Mouse (Mus musculus): ENCODE results near the gene Stx19. TPM values are rescaled to one million over a fixed set of nuclear protein-coding genes. Genes with fewer than 3 reads are reported as not detected.

Stx19 gene
- polyA plus RNA-seq, 1 experiment from 2014 or later = 0.34 TPM

DNA sequence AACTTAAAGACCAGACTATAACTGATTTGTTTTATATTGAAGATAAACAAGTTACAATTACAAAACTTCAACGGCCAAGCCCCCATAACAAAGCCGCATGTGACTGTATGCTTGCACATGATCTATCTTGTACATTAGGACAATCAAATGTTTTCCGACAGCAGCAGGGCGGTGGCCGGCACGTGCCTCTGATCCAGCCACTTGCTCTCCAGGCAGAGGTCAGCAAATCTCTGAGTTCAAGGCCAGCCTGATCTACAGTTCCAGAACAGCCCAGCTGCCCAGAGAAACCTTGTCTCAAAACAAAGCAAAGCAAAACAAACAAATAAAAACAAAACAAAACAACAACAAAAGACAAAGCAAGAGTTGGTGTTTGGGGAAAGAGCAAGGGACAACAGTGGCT, 40.9 kb downstream of the Stx19 start:
- DNase-seq (ENCODE audit: low spot score) = no peak
- WGBS = 80% methylated on average over 6 of the region's 6 CpGs

DNA sequence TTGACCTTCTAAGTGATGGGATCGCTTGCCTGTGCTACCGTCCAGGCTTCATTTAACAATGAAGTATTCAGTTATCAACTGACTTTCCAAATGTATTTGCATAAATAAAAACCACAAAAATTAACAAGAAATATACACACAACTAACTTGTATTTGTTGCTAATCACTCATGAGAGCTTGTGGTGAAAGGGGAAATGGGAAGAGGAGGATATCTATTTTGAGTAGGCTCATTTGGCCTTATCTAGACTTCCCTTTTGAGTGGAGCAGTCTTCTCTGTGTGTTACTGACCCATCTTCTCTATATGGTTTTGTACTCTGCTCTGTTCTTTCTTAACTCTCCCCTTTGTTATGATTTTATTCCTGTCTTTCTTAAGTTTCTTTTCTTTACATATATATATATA, 41.8 kb downstream of the Stx19 start:
- Histone ChIP-seq H3K27me3 (ENCODE audit: low read depth, poor library complexity, severe bottlenecking) (no peaks in the 10 kb centered on the region), H3K4me1 (peaks cover 11% of the 10 kb centered on the region), H3K36me3 (no peaks in the 10 kb centered on the region), H3K27ac (no peak overlapping the region), H3K4me3 (no peak overlapping the region), H3K9me3 (replicated peaks) (no peaks in the 10 kb centered on the region)
- no peak for DNase-seq (ENCODE audit: low spot score)
- WGBS = 91% methylated on average over 2 of the region's 2 CpGs

More for the DNA sequence above, 40.9 kb downstream of the Stx19 start:
- Histone ChIP-seq H3K9me3 (replicated peaks) (no peaks in the 10 kb centered on the region), H3K36me3 (no peaks in the 10 kb centered on the region), H3K4me3 (no peak overlapping the region), H3K4me1 (peaks cover 11% of the 10 kb centered on the region), H3K27ac (no peak overlapping the region), H3K27me3 (ENCODE audit: low read depth, poor library complexity, severe bottlenecking) (no peaks in the 10 kb centered on the region)

DNA sequence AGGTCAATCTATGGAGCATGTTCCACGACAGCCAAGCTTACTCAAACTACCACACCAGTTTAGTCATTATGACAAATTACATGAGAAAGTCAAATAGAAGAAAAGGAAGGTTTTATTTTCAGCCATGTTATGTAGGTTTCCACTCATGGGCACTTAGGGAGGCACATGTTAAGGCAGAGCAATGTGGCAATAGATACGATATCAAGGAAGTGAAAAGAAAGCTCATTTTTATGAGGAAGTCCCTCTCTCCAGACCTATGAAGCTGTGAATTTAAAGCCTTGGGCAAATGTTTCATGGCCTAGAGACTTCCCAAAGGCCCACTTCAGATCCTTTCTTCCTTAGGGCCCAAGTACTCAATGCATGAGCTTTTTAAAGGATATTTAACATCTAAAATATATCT, 43.0 kb downstream of the Stx19 start:
- H3K9me3 ChIP-seq (replicated peaks) = no peaks in the 10 kb centered on the region
- H3K4me1 ChIP-seq = peaks cover 11% of the 10 kb centered on the region
- H3K27me3 ChIP-seq (ENCODE audit: low read depth, poor library complexity, severe bottlenecking) = no peaks in the 10 kb centered on the region
- H3K27ac ChIP-seq = no peak overlapping the region
- H3K4me3 ChIP-seq = no peak overlapping the region
- DNase-seq (ENCODE audit: low spot score) = no peak
- WGBS = 96% methylated on average over 2 of the region's 2 CpGs
- no peaks in the 10 kb centered on the region for H3K36me3 ChIP-seq

DNA sequence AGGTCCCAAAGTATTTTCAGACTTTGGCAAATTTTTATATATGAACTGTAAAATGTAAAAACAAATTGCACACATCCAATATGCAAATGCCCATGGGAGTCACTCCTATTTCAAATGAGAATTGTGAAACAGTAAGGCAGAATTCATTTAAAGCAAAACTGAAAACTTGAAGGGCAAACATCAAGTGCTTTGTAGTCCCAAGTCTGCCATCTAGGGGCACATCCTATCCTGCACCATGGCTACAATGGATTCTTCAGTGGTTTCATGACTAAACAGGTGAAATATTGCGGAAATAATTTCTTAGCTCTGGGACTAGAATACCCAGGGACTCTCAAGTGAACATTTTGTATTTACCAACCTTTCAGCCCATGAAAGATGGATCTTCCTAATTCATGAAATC, 43.5 kb downstream of the Stx19 start:
- H3K4me1 ChIP-seq = peaks cover 11% of the 10 kb centered on the region
- no peak overlapping the region for H3K4me3 ChIP-seq
- no peaks in the 10 kb centered on the region for H3K36me3 ChIP-seq
- DNase-seq (ENCODE audit: low spot score) = no peak
- H3K27me3 ChIP-seq (ENCODE audit: low read depth, poor library complexity, severe bottlenecking) = no peaks in the 10 kb centered on the region
- WGBS = 98% methylated on average over 1 of the region's 1 CpGs
- H3K27ac ChIP-seq = no peak overlapping the region
- H3K9me3 ChIP-seq (replicated peaks) = no peaks in the 10 kb centered on the region

DNA sequence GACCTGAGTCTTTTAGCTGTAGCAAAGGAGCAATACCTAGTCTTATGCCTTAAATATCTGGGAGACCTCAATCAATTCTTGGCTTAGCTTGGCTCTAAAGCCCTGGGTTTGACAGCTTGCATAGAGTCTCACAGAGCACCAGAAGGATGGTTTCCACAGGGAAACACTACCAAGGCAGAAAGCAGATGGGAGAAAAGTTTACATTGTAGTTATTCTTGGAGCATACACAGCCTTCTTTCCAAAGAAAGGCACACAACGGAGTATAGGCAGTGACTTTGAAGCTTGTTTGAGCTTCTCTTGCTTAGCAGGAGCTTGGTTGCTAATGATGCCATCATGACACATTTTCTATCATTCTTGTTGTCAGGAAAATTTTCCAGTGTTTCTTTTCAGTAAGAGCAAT, 45.7 kb downstream of the Stx19 start:
- no peaks in the 10 kb centered on the region for H3K9me3 ChIP-seq (replicated peaks)
- no peaks in the 10 kb centered on the region for H3K36me3 ChIP-seq
- H3K4me1 ChIP-seq = peaks cover 3% of the 10 kb centered on the region; the same call in 1 of the 2 replicates
- 93% methylated on average over 1 of the region's 1 CpGs for WGBS
- H3K27me3 ChIP-seq (ENCODE audit: low read depth, poor library complexity, severe bottlenecking) = no peaks in the 10 kb centered on the region
- H3K27ac ChIP-seq = no peak overlapping the region
- no peak for DNase-seq (ENCODE audit: low spot score)
- H3K4me3 ChIP-seq = no peak overlapping the region

DNA sequence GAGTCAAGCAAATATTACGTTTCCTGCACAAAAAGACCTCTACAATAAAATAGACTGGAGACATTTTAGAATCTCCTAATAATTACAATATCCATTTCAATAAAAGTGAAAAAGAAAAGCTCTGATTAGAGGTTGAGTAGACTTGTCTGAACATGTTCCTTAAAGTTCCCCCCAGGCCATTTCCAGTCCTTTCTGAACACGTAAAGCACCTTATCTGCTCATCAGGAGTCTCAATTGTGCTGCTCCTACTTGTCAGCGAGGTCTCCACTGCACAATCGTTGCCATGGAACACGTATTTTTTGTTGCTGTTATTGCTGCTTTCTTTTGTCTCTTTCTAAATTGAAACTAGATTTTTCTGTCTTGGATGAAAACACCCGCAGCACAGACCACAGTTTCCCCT, 47.0 kb downstream of the Stx19 start:
- Histone ChIP-seq H3K4me1 (no peaks in the 10 kb centered on the region), H3K27ac (no peak overlapping the region), H3K9me3 (replicated peaks) (no peaks in the 10 kb centered on the region), H3K27me3 (ENCODE audit: low read depth, poor library complexity, severe bottlenecking) (no peaks in the 10 kb centered on the region), H3K4me3 (no peak overlapping the region), H3K36me3 (no peaks in the 10 kb centered on the region)
- WGBS = 81% methylated on average over 6 of the region's 6 CpGs
- no peak for DNase-seq (ENCODE audit: low spot score)

DNA sequence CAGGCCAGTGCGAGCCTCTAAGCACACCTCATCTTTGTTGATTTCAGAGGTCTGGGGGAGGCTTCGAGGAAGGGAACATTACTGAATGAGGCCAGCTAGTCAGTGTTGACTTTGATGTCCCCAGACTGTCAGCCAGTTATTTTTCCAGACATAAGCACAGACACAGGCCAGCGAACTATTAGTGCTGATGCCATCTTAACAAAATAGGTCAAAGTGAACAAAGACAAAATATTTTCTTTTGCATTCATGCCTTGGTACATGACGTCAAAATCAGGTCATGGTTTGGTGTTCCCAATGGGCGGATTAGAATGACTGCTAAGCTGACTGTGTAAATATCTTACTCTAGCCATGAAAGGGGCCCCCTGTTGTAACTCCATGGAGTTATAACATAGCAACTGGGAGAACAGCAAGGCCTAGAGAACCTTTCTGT, 58.2 kb downstream of the Stx19 start:
- no peak for DNase-seq (ENCODE audit: low spot score)
- no peaks in the 10 kb centered on the region for H3K27me3 ChIP-seq (ENCODE audit: low read depth, poor library complexity, severe bottlenecking)
- no peaks in the 10 kb centered on the region for H3K9me3 ChIP-seq (replicated peaks)
- H3K27ac ChIP-seq = peak overlapping the region; percentile 36
- no peak overlapping the region for H3K4me3 ChIP-seq
- WGBS = 51% methylated on average over 5 of the region's 5 CpGs
- peaks cover 10% of the 10 kb centered on the region for H3K4me1 ChIP-seq
- no peaks in the 10 kb centered on the region for H3K36me3 ChIP-seq

DNA sequence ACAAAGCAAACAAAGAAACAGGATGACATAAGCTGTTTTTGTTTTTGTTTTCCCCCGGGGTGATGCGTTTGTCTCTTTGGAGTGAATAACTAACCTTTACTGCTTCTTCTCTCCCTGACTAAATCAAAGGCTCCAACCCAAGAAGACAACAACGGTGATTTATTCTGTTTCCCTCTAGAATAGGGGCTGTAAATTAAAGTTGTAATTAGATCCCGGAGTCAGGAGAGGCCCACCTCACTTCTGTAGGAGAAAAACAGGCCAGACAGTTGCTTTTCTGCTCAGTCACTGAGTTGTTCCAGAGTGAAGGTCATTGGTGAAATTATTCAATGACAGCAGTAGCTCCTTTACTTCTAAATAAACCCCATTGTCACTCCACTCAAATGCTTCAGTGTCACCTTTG, 58.7 kb downstream of the Stx19 start:
- Histone ChIP-seq H3K36me3 (no peaks in the 10 kb centered on the region), H3K27me3 (ENCODE audit: low read depth, poor library complexity, severe bottlenecking) (no peaks in the 10 kb centered on the region), H3K4me1 (peaks cover 10% of the 10 kb centered on the region), H3K4me3 (no peak overlapping the region), H3K27ac (peak overlapping the region; percentile 36; the same call in 1 of the 2 replicates), H3K9me3 (replicated peaks) (no peaks in the 10 kb centered on the region)
- DNase-seq (ENCODE audit: low spot score) = no peak
- 7% methylated on average over 4 of the region's 4 CpGs for WGBS

Small RNA genes lying within 50 kb of the gene (microRNA-seq; reads per million reads assigned to microRNA genes)
- not detected for gene Gm25986

Other genes with a start within 250 kb of the Stx19 start
- gene Nsun3, start 27.9 kb upstream of the Stx19 start, polyA plus RNA-seq (2016; fragmentation: Nextera tagmentation; extraction: Ambion mirVana) = 6.3 and 7.8 TPM in 2 replicates
- gene Arl13b, start 32.4 kb downstream of the Stx19 start, polyA plus RNA-seq (2016; fragmentation: Nextera tagmentation; extraction: Ambion mirVana) = 16.2 and 18.1 TPM in 2 replicates
- gene Pros1, start 39.6 kb downstream of the Stx19 start, polyA plus RNA-seq (2016; fragmentation: Nextera tagmentation; extraction: Ambion mirVana) = 15.8 and 16.5 TPM in 2 replicates

Data from limb, embryonic 10.5 days (tissue).